Mouse (Mus musculus): Measurements from ENCODE around the gene 9230112D13Rik.

DNA sequence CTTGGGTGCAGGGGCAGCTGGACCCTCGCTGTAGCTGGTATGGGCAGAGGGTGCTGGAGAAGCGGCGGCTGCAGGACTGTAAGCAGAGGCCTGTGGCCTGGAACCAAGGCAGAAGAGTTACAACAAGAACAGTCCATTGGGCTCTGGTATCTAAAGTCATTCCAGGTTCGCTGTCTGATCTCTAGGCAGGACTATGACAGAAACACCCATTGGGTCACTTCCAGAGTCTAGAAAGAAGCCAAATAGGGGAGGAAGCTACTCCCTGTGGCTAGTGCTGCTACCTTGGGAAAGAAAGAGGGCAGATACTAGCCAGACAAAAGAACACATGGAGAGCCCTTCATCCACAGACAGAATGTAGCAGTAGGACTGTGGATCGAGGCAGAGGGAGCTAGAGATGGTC lies 29.6 kb upstream of the 9230112D13Rik start:
- TF ChIP-seq CTCF (IDR thresholded peaks at IDR 0.05; ENCODE audit: low read depth) = no peak
- no peak for TF ChIP-seq EP300 (IDR thresholded peaks at IDR 0.05; ENCODE audit: low read depth)
